Mouse (Mus musculus) brain, embryonic 18.5 days (tissue): ENCODE measurements around the gene Dstn.

Source experiments
- DNase-seq: peaks from one replicate; pipeline ENCODE4 v3.0.0-alpha.2; 2012; ENCODE audit warnings: low read depth, low spot score

The Dstn gene

GRCm38 (mm10) chr2:143915600-143916135 lies 548 bp downstream of the Dstn start:
- DNase-seq = peak; percentile 51

DNA sequence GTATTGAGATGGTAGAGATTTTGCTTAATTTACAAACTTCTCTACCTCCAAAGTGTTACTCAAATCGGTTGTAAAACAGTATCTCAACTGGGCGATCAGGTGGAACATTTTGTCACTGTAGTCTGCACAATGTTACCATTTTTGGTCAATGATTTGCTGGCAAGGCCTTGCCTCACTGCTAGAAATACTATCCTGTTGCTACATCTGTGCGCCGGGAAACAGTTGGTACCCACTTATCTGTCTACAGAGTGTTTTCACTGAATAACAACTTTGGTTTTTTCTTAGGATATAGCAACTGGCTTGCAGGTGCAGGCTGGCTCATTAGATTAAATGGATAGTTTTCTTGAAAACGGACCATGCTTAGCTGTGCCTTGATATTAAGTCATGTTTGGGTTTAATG lies 1.1 kb downstream of the Dstn start:
- no peak for DNase-seq

- DNase-seq = no peak
These were observed 2.5 kb downstream of the Dstn start for GRCm38 (mm10) chr2:143917622-143918021.

- no peak for DNase-seq
These were observed 3.8 kb downstream of the Dstn start for GRCm38 (mm10) chr2:143918831-143919502.

GRCm38 (mm10) chr2:143924085-143924484 lies 9.0 kb downstream of the Dstn start:
- no peak for DNase-seq

GRCm38 (mm10) chr2:143925826-143926225 lies 10.7 kb downstream of the Dstn start:
- no peak for DNase-seq

GRCm38 (mm10) chr2:143929607-143930311 lies 14.6 kb downstream of the Dstn start:
- DNase-seq = no peak

DNA sequence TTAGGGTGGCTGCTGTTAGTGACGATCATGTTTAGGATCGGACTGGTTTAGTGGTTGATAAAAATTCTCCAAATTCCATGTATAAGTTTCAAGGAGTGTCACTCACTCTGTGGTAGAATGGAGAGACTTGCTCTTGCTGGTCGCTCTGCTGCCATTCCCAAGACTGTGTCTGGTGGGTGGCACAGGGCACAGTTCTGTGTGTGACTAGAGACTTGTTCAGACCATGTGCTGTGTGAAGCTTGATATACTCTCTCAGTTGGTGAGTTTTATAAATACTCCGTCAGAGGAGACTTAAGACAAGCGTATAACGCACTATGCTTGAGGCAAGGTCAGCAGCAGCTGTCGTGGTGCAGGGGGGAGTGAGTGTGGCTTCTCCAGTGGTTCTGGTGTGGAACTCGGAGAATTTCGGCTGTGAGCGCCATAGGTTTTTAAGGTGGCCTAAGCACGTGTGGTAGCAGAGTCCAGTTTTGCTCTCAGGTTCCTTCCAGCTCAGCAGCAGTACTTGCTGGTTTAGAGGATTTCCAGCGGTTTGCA lies 17.3 kb downstream of the Dstn start:
- no peak for DNase-seq

DNA sequence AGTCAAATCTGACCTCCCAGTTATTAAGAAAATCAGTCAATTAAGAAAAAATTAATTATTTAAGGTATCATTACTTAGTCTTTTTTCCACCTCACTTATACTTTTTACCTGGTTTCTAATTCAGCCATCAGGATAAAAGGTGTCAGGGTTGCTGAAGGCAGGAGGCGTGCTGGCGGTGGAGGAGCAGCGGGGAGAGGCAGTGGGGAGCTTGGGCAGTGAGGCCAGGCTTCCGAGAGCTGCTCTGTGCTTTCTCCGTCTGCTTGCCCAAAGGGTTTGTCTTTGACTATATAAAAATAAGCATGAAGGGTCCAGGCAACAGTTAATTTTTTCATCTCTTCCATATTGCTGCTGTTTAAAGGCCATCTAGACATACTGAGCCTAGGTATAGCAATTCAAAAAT lies 18.4 kb downstream of the Dstn start:
- no peak for DNase-seq

DNA sequence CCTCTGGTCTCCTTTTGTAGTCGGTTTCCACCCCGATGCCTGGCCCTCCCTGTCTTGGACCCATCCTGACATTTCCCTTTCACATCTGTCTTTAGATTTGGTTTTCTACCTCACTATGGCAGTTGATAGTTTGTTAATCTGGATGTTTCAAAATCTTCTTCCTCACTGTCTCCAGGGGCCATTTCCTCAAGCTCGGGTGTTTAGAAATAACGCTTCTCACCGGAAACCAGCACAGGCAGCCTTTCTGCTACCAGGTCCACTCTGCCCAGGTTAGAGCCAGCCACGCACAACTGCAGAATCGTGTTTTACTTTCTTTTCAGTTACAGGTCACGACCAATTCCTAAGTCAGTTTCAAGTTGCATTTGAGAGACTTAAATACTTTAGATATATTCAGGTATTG lies 19.3 kb downstream of the Dstn start:
- DNase-seq = no peak

DNA sequence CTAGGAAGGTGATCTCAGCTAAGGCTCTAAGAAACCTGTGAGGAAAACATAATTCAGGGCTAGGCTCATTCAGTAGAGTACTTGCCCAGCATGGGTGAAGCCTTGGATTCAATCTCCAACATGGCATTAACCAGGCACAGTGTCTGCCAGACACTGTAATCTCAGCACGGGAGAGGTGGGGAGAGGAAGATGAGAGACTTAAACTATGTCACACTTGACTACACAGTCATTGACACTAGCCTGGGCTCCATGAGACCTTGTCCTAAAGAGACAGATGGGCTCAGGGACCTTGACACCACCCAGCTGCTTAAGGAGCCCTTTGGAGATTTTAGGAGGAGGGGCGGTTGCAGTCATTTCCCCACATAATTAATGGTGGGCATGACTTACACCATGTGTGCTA lies 22.7 kb downstream of the Dstn start:
- no peak for DNase-seq

GRCm38 (mm10) chr2:143940406-143940805 lies 25.3 kb downstream of the Dstn start:
- no peak for DNase-seq

GRCm38 (mm10) chr2:143944796-143945195 lies 29.7 kb downstream of the Dstn start:
- DNase-seq = no peak

- DNase-seq = no peak
These were observed 30.5 kb downstream of the Dstn start for GRCm38 (mm10) chr2:143945466-143946075.

- no peak for DNase-seq
These were observed 31.3 kb downstream of the Dstn start for GRCm38 (mm10) chr2:143946399-143946798.

- no peak for DNase-seq
These were observed 32.9 kb downstream of the Dstn start for GRCm38 (mm10) chr2:143947981-143948380.

DNA sequence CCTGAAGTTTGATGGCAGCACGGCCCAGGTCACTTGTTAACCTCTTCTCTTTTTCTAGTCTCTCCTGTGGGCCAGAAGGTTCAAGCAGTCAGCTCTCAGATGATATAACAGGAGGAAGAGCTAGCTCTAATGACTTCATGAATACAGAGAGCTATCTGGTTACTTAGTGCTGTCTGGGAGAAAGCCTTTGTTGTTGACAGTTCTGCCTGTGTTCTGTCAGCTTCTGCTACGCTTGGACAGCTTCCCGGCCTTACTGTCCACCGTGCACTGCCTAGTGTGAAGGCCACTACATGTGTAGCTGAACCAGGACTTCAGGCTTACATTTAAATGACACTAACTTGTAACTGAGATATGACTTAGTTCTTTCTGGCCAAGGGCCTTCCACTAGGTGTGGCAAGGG lies 33.3 kb downstream of the Dstn start:
- DNase-seq = no peak

- DNase-seq = no peak
These were observed 34.1 kb downstream of the Dstn start for GRCm38 (mm10) chr2:143949217-143949616.

- DNase-seq = no peak
These were observed 35.3 kb downstream of the Dstn start for GRCm38 (mm10) chr2:143950290-143951027.

GRCm38 (mm10) chr2:143951028-143951420 lies 35.9 kb downstream of the Dstn start:
- DNase-seq = no peak

DNA sequence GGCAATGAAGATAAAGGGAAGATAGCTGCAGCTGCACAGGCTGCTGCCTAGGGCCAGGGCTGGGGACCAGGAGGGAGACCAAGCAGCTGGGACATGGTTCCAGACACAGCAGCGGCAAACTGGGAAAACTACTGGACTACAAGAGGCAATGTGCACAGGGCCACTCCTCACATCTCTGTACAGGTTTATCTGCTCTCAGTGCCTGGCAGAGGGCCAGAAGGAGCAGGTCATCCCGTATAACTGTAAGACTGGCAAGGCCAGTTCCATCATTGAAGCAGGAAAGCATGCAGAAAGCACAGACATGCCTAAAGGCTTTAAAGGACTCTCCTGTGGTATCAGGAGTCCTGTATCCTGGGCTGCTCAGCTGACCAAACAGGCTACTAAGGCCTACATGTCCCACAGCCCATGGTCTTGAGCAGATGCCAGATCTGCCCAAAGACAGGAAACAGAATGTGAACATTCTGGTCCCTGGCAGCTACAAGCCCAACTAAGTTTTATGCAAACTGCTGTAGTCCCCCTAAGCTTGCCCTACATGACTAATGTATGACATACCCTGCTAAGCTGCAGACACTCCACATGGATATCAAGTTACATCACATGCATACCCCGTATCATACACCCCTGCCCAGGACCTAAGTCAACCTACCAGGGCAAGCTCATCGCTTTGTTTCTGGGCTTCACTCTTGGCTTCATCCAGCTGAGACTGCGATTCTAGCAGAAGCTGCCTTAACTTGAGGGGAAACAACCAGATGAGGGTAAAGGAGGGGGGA lies 36.6 kb downstream of the Dstn start:
- no peak for DNase-seq
